Mouse (Mus musculus): ENCODE data around the gene Map4k3. TPM values are rescaled to one million over a fixed set of nuclear protein-coding genes. Genes with fewer than 3 reads are reported as not detected.
"Not testable (repeated sequence)": the region's sequence is repeated elsewhere in the genome, so short reads cannot be mapped to it uniquely, and the experiment has no call there.

Gene Map4k3
- polyA plus RNA-seq, 1 experiment from 2014 or later: 13.8 TPM

DNA sequence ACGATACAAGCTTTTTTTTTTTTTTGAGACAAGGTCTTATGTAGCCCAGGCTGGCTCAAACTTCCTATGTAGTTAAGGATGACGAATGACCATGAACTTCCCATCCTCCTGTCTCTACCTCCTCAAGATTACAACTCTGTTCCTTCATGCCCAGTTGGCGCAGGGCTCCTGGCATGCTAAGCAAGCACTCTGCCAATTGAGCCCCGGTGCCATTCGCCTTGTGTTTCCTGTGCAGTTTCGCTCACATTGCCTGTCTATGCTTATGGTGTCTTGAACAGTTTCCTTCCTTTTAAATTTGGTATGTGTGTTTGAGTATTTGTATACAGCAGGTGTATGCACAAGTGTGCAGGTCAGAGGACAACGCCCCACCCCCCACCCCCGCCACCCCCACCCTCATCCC lies 182.1 kb downstream of the Map4k3 start:
- ATAC-seq: no peak
- H3K9ac ChIP-seq (ENCODE audit: low read depth, low read length): no peak overlapping the region

DNA sequence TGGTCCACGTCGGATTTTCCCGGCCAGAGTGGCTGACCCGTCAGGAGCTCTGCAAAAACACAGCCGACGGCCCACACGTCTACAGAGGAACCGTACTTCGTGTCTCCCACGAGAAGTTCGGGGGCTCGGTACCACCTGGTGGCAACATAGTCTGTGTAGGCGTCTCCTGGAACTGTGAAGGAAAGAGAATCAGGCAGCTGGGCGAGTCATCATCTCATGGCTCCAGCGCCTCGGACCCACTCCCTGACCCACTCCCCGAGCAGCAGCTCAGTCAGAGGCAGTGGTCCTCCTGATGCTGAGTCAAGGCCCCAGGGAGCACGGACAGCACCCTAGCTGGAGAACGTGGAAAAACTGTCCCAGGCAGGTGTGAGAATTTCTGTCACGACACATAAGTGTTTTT lies 184.6 kb downstream of the Map4k3 start:
- ATAC-seq: no peak
- Histone ChIP-seq H3K4me3 (ENCODE audit: low read depth, low read length) (no peak overlapping the region), H3K4me2 (replicated peaks; ENCODE audit: low read depth) (no peak overlapping the region), H3K27me3 (replicated peaks; ENCODE audit: control insufficient read depth, insufficient read depth, low read length) (no peaks in the 10 kb centered on the region), H3K27ac (ENCODE audit: low read depth, low read length) (no peak overlapping the region), H3K9ac (ENCODE audit: low read depth, low read length) (no peak overlapping the region), H3K36me3 (ENCODE audit: control insufficient read depth, insufficient read depth) (no peaks in the 10 kb centered on the region), H3K9me3 (ENCODE audit: control insufficient read depth) (no peaks in the 10 kb centered on the region), H3K4me1 (replicated peaks; ENCODE audit: control insufficient read depth, insufficient read depth, low read length) (no peaks in the 10 kb centered on the region)
- TF ChIP-seq CTCF (IDR thresholded peaks at IDR 0.05; ENCODE audit: low read depth): no peak
- 89% methylated on average over 20 of the region's 20 CpGs for WGBS

More for the DNA sequence above, 182.1 kb downstream of the Map4k3 start:
- 88% methylated on average over 8 of the region's 8 CpGs for WGBS
- Histone ChIP-seq H3K4me3 (ENCODE audit: low read depth, low read length) (no peak overlapping the region), H3K36me3 (ENCODE audit: control insufficient read depth, insufficient read depth) (no peaks in the 10 kb centered on the region), H3K27me3 (replicated peaks; ENCODE audit: control insufficient read depth, insufficient read depth, low read length) (no peaks in the 10 kb centered on the region), H3K9me3 (ENCODE audit: control insufficient read depth) (no peaks in the 10 kb centered on the region), H3K4me1 (replicated peaks; ENCODE audit: control insufficient read depth, insufficient read depth, low read length) (no peaks in the 10 kb centered on the region), H3K4me2 (replicated peaks; ENCODE audit: low read depth) (no peak overlapping the region), H3K27ac (ENCODE audit: low read depth, low read length) (no peak overlapping the region)
- no peak for TF ChIP-seq CTCF (IDR thresholded peaks at IDR 0.05; ENCODE audit: low read depth)

DNA sequence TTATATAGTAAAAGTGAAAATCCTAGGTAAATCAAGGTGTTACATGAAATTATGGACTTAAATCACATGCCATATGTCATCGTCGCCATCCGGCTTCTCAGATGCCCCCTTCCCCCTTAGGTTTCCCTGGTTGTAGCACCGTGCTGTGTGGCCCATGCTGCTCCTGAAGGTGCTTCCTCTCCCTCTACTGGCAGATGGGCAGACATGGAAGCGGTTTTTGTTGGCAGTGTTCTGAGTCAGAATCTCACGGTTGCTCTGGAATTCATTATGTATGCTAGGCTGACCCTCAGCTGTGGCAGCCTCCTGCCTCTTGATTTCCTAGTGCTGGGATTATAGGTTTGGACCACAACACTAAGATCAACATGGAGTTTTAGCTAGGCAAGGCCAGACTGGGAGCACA lies 191.1 kb downstream of the Map4k3 start:
- 69% methylated on average over 6 of the region's 6 CpGs for WGBS
- Histone ChIP-seq H3K36me3 (ENCODE audit: control insufficient read depth, insufficient read depth) (no peaks in the 10 kb centered on the region), H3K9me3 (ENCODE audit: control insufficient read depth) (no peaks in the 10 kb centered on the region), H3K27me3 (replicated peaks; ENCODE audit: control insufficient read depth, insufficient read depth, low read length) (no peaks in the 10 kb centered on the region), H3K4me3 (ENCODE audit: low read depth, low read length) (no peak overlapping the region), H3K9ac (ENCODE audit: low read depth, low read length) (no peak overlapping the region), H3K4me1 (replicated peaks; ENCODE audit: control insufficient read depth, insufficient read depth, low read length) (no peaks in the 10 kb centered on the region), H3K4me2 (replicated peaks; ENCODE audit: low read depth) (no peak overlapping the region), H3K27ac (ENCODE audit: low read depth, low read length) (no peak overlapping the region)
- TF ChIP-seq CTCF (IDR thresholded peaks at IDR 0.05; ENCODE audit: low read depth): peak; percentile 52
- no peak for ATAC-seq

DNA sequence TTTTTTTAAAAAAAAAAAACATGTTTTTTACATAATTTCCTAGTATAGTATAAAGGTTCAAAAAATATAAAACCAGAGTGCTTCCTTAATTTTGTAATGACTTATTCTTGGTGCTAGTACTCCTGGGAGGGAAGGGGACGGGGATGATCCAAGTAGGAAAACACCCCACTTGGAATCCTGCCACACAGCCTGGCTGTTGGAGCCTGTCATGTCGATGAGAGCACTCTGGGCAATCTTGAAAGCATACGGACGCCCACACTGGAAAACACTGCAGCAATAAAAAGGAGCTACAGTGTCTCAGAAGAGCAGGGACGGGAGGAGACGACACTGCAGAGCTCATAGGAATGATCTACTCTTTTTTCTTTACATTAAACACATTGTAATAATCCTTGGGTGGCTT lies 192.7 kb downstream of the Map4k3 start:
- Histone ChIP-seq H3K36me3 (ENCODE audit: control insufficient read depth, insufficient read depth) (no peaks in the 10 kb centered on the region), H3K9ac (ENCODE audit: low read depth, low read length) (no peak overlapping the region), H3K27ac (ENCODE audit: low read depth, low read length) (no peak overlapping the region), H3K27me3 (replicated peaks; ENCODE audit: control insufficient read depth, insufficient read depth, low read length) (no peaks in the 10 kb centered on the region), H3K4me1 (replicated peaks; ENCODE audit: control insufficient read depth, insufficient read depth, low read length) (no peaks in the 10 kb centered on the region), H3K9me3 (ENCODE audit: control insufficient read depth) (no peaks in the 10 kb centered on the region), H3K4me3 (ENCODE audit: low read depth, low read length) (no peak overlapping the region), H3K4me2 (replicated peaks; ENCODE audit: low read depth) (no peak overlapping the region)
- 62% methylated on average over 6 of the region's 6 CpGs for WGBS
- no peak for TF ChIP-seq CTCF (IDR thresholded peaks at IDR 0.05; ENCODE audit: low read depth)
- ATAC-seq: no peak

DNA sequence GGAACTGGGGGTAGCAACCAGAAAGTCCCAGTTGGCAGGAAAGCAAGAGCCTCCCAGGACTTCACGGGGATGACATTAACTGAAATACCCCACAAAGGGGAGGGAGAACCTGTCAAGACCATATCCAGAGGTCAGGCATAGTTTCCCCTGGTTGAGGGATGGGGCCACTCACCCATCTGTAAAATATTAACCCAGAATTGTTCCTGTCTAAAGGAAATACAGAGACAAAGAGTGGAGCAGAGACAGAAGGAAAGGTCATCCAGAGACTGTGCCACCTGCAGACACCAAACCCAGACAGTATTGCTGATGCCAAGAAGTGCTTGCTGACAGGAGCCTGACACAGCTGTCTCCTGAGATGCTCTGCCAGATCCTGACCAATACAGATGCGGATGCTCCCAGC lies 196.9 kb downstream of the Map4k3 start:
- H3K4me1 ChIP-seq (replicated peaks; ENCODE audit: control insufficient read depth, insufficient read depth, low read length); H3K9me3 ChIP-seq (ENCODE audit: control insufficient read depth); H3K36me3 ChIP-seq (ENCODE audit: control insufficient read depth, insufficient read depth); H3K27ac ChIP-seq (ENCODE audit: low read depth, low read length); H3K4me2 ChIP-seq (replicated peaks; ENCODE audit: low read depth); ATAC-seq; H3K27me3 ChIP-seq (replicated peaks; ENCODE audit: control insufficient read depth, insufficient read depth, low read length); H3K9ac ChIP-seq (ENCODE audit: low read depth, low read length); H3K4me3 ChIP-seq (ENCODE audit: low read depth, low read length): not testable (repeated sequence)
- WGBS: 34% methylated on average over 2 of the region's 2 CpGs

Other genes with a start within 250 kb of the Map4k3 start
- gene Sos1, start 248.0 kb downstream of the Map4k3 start, polyA plus RNA-seq (2015; fragmentation: Nextera tagmentation; extraction: Ambion mirVana): 3.9 and 4.4 TPM in 2 replicates
- gene Cdkl4, start 150.7 kb downstream of the Map4k3 start, polyA plus RNA-seq (2015; fragmentation: Nextera tagmentation; extraction: Ambion mirVana): 0.09 and 0.12 TPM in 2 replicates
- gene Tmem178, start 216.1 kb upstream of the Map4k3 start, polyA plus RNA-seq (2015; fragmentation: Nextera tagmentation; extraction: Ambion mirVana): 3.6 and 4.1 TPM in 2 replicates

Measured in intestine, postnatal 0 days (tissue).